Mouse (Mus musculus): Measurements from ENCODE around the gene Ddx31. TPM values are rescaled to one million over a fixed set of nuclear protein-coding genes. Genes with fewer than 3 reads are reported as not detected.

The Ddx31 gene
- 10.3 and 10.5 TPM in 2 replicates for polyA plus RNA-seq (2015; fragmentation: Nextera tagmentation; extraction: Ambion mirVana)

DNA sequence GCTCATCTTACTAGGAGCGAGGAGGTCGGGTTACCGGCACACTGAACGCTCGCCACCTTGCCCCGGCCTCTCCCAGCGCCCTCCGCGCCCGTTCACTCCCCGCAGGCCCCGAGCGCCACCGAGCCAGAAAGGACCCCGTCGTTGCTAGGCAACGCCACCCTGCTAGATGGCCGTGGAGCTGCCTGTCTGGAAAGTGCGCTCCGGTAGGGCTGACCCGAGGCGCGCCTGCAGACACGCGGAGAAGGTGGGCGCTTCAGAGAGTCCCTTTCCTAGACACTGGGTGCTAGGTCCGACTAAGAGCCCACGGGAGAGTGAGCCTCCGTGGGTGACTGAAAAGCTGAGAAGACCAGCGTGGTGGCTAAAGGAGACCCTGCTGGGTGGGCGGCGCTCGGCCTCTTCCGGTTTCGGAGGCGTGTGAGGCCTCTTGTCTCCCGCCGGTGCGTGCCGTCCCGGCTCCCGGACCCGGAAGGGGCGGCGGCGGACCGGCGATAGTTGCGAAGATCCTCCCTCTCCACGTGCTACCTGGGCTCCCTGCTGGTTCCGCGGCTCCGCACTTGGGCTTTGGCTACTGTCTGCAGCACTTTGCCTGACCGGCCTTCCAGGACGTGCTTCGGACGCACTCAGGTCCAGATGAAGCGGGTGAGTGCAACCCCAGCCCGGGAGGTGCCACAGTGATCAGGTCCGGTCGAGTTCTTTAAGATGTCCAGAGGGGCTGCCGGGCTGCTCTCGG is at the start of gene Ddx31, which contains the start of gene Gtf3c4:
Ddx31 (plus strand) TSS at position 185 of the 730 bp plus-strand sequence.
Gtf3c4 (minus strand) TSS at position 139 of the 730 bp plus-strand sequence.
- Histone ChIP-seq H3K4me2 (peak within 1 kb of the TSS; percentile 99), H3K4me1 (replicated peaks) (peaks cover 59% of the 10 kb centered on the region), H3K36me3 (peaks cover 10% of the 10 kb centered on the region; the same call in 1 of the 2 replicates), H3K9ac (peak within 1 kb of the TSS; percentile 87), H3K27ac (replicated peaks) (peak within 1 kb of the TSS; percentile 86), H3K4me3 (peak within 1 kb of the TSS; percentile 85), H3K27me3 (no peaks in the 10 kb centered on the region), H3K9me3 (no peaks in the 10 kb centered on the region)
- peak; percentile 97 for ATAC-seq (ENCODE audit: low read depth)
- under 1% methylated on average over 63 of the region's 63 CpGs for WGBS

DNA sequence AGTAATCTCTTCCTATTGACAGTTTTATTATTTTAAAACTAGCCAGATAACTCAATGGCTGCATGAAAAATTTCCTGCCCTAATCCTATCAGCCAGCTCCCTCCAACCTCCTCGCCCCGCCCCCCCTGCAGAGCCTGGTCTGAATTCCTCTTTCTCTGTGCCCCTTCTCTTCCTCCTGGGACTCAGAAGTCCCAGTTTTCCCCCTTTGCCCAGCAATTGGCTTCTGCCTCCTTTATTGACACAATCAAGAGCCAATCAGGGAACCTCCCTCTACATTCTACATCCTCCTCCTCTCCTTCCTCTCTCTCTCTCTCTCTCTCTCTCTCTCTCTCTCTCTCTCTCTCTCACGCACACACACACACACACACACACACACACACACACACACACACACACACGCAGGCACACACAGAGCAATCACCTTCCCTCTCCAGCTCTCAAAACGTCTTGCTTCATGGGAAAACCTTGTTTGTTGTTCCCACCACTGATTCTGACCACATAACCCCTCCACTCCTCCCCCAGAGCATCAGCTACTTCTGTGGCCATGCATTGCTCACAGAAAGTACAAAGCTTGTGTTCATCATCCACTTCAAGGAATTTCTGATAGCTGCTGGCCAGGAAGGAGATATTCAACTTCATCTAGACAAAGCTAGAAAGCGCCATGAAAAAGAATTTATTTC is 47.1 kb upstream of the Ddx31 start:
- H3K27me3 ChIP-seq = peaks cover 9% of the 10 kb centered on the region; the same call in 1 of the 2 replicates
- H3K4me1 ChIP-seq (replicated peaks) = peaks cover 24% of the 10 kb centered on the region
- no peaks in the 10 kb centered on the region for H3K9me3 ChIP-seq
- 28% methylated on average over 5 of the region's 6 CpGs for WGBS
- no peak overlapping the region for H3K4me3 ChIP-seq
- peak; percentile 58 for ATAC-seq (ENCODE audit: low read depth)
- no peaks in the 10 kb centered on the region for H3K36me3 ChIP-seq
- no peak overlapping the region for H3K27ac ChIP-seq (replicated peaks)
- peak overlapping the region; percentile 44 for H3K4me2 ChIP-seq
- no peak overlapping the region for H3K9ac ChIP-seq

DNA sequence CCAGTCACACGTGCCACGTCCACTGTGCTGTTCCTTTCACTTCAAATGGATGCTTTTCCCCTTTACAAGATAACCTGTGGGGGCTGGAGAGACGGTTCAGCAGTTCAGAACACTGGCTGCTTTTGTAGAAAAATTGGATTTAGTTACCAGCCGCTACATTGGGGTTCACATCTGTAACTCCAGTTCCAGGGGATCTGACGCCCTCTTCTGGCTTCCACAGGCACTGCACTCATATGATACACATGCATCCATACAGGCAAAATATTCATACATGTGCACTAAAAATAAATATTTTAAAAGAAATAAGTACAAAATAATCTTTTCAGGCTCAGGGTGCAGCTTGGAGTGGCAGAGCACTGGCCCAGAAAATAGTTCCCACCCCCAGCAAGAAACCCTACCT is 45.6 kb upstream of the Ddx31 start:
- no peak overlapping the region for H3K27ac ChIP-seq (replicated peaks)
- H3K4me2 ChIP-seq = no peak overlapping the region
- H3K4me3 ChIP-seq = no peak overlapping the region
- no peak overlapping the region for H3K9ac ChIP-seq
- WGBS = 83% methylated on average over 5 of the region's 5 CpGs
- ATAC-seq (ENCODE audit: low read depth) = no peak
- peaks cover 1% of the 10 kb centered on the region; the same call in 1 of the 2 replicates for H3K27me3 ChIP-seq
- H3K36me3 ChIP-seq = no peaks in the 10 kb centered on the region
- peaks cover 32% of the 10 kb centered on the region for H3K4me1 ChIP-seq (replicated peaks)
- no peaks in the 10 kb centered on the region for H3K9me3 ChIP-seq

DNA sequence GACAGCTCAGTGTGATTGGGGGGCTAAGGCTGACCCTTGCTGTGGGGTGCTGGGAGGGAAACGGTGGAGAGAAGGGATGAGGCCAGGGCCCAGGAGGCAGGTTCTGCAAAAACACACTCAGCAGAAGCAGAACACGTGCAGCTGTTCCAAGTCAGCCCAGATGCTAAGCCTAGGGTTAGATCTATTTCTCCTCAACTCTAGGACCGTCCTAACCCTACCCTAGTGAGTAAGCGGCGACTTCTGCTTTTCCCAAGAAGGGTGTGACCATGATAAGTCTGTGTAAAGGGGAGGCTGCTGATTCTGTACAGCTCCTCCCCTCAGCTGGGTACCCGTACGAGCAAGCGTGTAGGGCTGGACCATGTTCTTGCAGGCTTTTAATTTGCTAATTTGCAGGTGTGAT is 43.9 kb upstream of the Ddx31 start:
- H3K9ac ChIP-seq = no peak overlapping the region
- H3K27ac ChIP-seq (replicated peaks) = 0 out of 2 replicates have a peak overlapping the region, but pooled peaks have one; percentile 63
- WGBS = 75% methylated on average over 8 of the region's 8 CpGs
- no peaks in the 10 kb centered on the region for H3K9me3 ChIP-seq
- no peak overlapping the region for H3K4me2 ChIP-seq
- no peak for ATAC-seq (ENCODE audit: low read depth)
- peaks cover 32% of the 10 kb centered on the region for H3K4me1 ChIP-seq (replicated peaks)
- peaks cover 8% of the 10 kb centered on the region for H3K27me3 ChIP-seq
- no peaks in the 10 kb centered on the region for H3K36me3 ChIP-seq
- no peak overlapping the region for H3K4me3 ChIP-seq

DNA sequence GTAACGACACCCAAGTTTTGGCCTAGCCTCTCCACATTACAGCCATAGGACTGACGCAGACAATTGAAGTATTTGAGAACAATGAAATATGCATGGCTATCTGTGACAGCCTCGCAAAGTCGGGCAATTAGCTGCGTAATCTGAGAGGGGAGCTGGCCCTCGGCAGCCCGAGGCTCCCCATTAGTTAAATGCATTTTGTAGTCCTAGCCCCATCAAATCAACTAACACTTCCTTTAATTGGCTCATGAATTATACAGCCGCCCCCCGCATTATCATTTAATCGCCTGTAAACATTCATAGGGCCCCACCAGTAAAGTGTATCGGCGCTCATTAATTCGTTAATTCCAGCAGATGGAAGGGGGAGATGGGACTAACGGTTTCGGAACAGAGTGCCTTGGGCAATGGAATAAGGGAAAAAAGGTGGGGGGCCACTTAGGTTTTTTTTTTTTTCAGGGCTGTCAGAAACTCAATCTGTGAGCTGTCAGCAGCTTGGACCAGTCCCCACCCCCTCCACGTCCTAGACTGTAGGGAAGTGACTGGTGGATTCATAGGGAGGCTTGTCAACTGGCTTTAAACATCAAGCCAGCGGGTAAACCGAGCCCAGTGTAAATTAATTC is 42.6 kb upstream of the Ddx31 start:
- Histone ChIP-seq H3K4me3 (no peak overlapping the region), H3K4me2 (peak overlapping the region; percentile 28), H3K9ac (no peak overlapping the region), H3K27ac (replicated peaks) (peak overlapping the region; percentile 63), H3K9me3 (no peaks in the 10 kb centered on the region), H3K4me1 (replicated peaks) (peaks cover 28% of the 10 kb centered on the region), H3K27me3 (peaks cover 15% of the 10 kb centered on the region), H3K36me3 (no peaks in the 10 kb centered on the region)
- ATAC-seq (ENCODE audit: low read depth) = peak; percentile 65
- WGBS = 26% methylated on average over 18 of the region's 18 CpGs

DNA sequence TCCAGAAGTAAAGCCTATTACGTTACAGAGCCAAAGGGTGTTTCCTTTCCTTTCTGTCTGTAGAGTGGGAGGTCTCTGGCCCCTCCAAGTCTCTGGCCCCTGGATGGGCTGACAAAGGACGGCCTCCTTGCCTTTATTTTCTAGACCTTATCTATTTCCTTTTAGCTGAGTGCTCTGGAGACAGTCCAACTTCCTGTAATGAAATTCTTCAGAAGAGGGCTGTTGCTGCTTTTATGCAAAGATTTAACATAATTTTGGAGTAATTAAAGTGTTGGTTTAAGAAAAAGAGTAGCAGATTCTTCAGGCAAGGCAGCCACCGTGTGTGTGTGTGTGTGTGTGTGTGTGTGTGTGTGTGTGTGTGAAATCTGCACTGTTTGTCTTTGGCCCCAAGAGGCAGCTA is 41.8 kb upstream of the Ddx31 start:
- Histone ChIP-seq H3K27me3 (peaks cover 18% of the 10 kb centered on the region), H3K4me1 (replicated peaks) (peaks cover 24% of the 10 kb centered on the region), H3K9me3 (no peaks in the 10 kb centered on the region), H3K27ac (replicated peaks) (0 out of 2 replicates have a peak overlapping the region, but pooled peaks have one; percentile 14), H3K36me3 (no peaks in the 10 kb centered on the region), H3K4me2 (no peak overlapping the region), H3K9ac (no peak overlapping the region), H3K4me3 (no peak overlapping the region)
- ATAC-seq (ENCODE audit: low read depth) = no peak
- WGBS = 41% methylated on average over 3 of the region's 3 CpGs

DNA sequence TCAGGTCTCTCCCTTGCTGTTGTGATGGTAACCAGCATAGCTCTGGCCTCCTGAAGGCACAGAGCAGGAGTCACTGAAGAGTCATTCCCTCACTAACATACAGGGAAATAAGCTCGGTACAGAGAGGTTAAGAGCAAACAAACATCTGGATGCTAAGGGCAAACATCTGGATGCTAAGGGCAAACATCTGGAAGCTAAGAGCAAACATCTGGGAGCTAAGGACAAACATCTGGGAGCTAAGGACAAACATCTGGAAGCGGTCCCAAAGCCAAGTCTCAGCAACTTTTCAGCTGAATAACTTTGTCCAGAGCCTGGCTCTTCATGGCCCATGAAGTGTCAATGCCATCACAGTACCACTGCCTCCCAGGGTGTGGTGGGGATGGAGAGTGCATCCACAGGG is 40.6 kb upstream of the Ddx31 start:
- H3K27me3 ChIP-seq = peaks cover 18% of the 10 kb centered on the region
- no peaks in the 10 kb centered on the region for H3K9me3 ChIP-seq
- peaks cover 24% of the 10 kb centered on the region for H3K4me1 ChIP-seq (replicated peaks)
- H3K9ac ChIP-seq = no peak overlapping the region
- no peak for ATAC-seq (ENCODE audit: low read depth)
- no peak overlapping the region for H3K27ac ChIP-seq (replicated peaks)
- no peaks in the 10 kb centered on the region for H3K36me3 ChIP-seq
- no peak overlapping the region for H3K4me3 ChIP-seq
- WGBS = 86% methylated on average over 2 of the region's 2 CpGs
- H3K4me2 ChIP-seq = no peak overlapping the region

DNA sequence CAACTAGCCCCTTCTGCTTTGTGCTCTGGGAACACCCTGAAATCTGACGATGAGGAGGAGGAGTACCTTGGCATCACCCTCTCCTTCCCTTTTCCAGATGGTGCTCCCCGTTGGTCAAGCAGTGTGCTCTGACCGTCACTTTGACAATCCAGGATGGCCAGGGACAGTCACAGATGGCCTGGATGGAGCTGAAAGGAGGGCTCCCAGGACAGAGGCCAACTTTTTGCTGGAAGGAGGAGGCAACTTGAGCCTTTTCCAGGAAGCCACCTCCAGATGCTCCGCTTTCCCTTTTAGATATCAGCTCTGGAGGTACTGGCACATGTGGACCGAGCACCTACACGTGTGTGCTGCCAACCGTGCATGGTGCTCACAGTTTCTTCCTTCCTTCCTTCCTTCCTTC is 36.8 kb upstream of the Ddx31 start:
- Histone ChIP-seq H3K36me3 (no peaks in the 10 kb centered on the region), H3K9me3 (no peaks in the 10 kb centered on the region), H3K27me3 (peaks cover 18% of the 10 kb centered on the region), H3K4me2 (no peak overlapping the region), H3K9ac (no peak overlapping the region), H3K4me3 (no peak overlapping the region), H3K4me1 (replicated peaks) (peaks cover 5% of the 10 kb centered on the region), H3K27ac (replicated peaks) (no peak overlapping the region)
- no peak for ATAC-seq (ENCODE audit: low read depth)
- WGBS = 91% methylated on average over 7 of the region's 7 CpGs

DNA sequence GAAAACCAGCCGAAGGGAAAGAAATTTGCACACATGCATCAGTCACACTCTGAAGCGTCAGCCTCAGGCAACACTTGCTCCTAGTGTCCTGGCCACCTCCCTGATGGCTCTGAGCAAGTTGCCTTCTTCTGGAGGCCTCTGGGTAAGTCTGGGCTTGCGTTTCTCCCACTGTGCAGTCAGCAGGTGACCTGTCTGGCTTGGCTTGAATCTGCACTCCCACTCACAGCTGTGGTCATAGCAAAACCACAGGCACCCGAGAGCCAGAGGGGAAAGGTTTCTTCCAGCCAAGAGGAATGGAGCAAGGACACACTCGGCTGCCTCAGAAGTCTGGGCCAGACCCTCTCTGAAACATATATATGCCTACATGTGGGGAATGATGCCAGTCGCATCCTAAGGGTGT is 31.4 kb upstream of the Ddx31 start:
- no peak for ATAC-seq (ENCODE audit: low read depth)
- 75% methylated on average over 6 of the region's 6 CpGs for WGBS

DNA sequence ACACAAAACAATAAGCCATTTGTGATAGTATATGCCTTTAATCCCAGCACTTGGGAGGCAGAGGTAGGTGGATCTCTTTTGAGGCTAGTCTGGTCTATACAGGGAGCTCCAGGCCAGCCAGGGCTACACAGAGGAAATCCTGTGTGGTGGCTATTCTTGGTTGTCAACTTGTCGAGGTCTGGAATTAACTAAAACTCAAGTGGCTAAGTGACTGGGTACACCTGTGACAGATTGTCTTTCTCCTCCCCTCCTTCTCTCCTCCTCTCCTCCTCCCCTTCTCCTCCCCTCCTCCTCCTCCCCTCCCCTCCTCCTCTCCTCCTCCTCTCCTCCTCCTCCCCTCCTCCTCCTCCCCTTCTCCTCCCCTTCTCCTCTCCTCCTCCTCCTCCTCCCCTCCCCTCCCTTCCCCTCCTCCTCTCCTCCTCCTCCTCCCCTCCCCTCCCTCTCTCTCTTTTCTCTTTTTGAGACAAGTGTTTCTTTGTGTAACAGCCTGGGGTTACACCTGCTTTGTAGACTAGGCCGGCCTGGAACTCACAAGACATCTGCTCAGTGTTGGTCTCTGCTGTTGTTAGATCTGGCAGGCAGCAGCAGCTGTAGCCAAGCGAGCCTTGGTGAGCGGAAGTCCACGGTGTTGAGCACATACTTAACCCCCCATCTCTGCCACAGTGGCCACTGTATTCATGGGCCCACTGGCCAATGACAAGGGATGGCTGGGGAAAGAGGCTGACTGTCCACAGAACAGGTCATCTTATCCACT is 29.8 kb upstream of the Ddx31 start:
- no peak overlapping the region for H3K4me3 ChIP-seq
- no peaks in the 10 kb centered on the region for H3K27me3 ChIP-seq
- H3K4me2 ChIP-seq = no peak overlapping the region
- H3K36me3 ChIP-seq = no peaks in the 10 kb centered on the region
- ATAC-seq (ENCODE audit: low read depth) = no peak
- no peaks in the 10 kb centered on the region for H3K4me1 ChIP-seq (replicated peaks)
- no peak overlapping the region for H3K27ac ChIP-seq (replicated peaks)
- 35% methylated on average over 5 of the region's 5 CpGs for WGBS
- H3K9me3 ChIP-seq = no peaks in the 10 kb centered on the region
- no peak overlapping the region for H3K9ac ChIP-seq

More for the DNA sequence above, 31.4 kb upstream of the Ddx31 start:
- Histone ChIP-seq H3K36me3 (no peaks in the 10 kb centered on the region), H3K9ac (no peak overlapping the region), H3K27me3 (no peaks in the 10 kb centered on the region), H3K4me1 (replicated peaks) (no peaks in the 10 kb centered on the region), H3K4me3 (no peak overlapping the region), H3K9me3 (no peaks in the 10 kb centered on the region), H3K4me2 (no peak overlapping the region), H3K27ac (replicated peaks) (no peak overlapping the region)

DNA sequence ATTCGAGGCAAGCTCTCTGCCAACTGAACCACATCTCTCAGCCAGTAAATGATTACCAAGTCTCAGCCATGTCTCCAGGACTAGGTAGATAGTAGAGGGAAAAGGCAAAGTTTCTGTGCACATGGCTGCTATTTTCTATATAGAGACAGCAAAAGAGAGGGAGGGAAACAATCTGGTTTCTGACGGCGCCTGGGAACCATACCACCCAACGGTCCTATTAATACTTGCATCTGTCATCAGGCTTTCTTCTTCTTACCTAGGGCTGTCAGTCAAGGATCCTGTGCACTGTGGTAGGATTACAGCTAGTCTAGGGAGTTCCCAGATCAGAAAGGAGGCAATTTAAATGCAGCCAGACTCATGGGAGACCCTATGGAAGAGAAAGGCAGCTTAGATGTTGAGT is 21.3 kb upstream of the Ddx31 start:
- H3K27ac ChIP-seq (replicated peaks) = no peak overlapping the region
- no peak overlapping the region for H3K4me2 ChIP-seq
- 84% methylated on average over 4 of the region's 4 CpGs for WGBS
- H3K9me3 ChIP-seq = no peaks in the 10 kb centered on the region
- no peaks in the 10 kb centered on the region for H3K27me3 ChIP-seq
- H3K36me3 ChIP-seq = peaks cover 15% of the 10 kb centered on the region
- H3K9ac ChIP-seq = no peak overlapping the region
- H3K4me3 ChIP-seq = no peak overlapping the region
- no peak for ATAC-seq (ENCODE audit: low read depth)
- H3K4me1 ChIP-seq (replicated peaks) = no peaks in the 10 kb centered on the region

Data from neural tube, embryonic 13.5 days (tissue).